Mouse (Mus musculus): ENCODE measurements around the gene Glb1l2.

Gene Glb1l2

GRCm38 (mm10) chr9:26733206-26733891, 72.9 kb downstream of the Glb1l2 start, which contains the start of gene B3gat1:
B3gat1 (plus strand) TSS chr9:26733728.
- DNase-seq (ENCODE audit: low read depth in 2 of 2, low spot score in 2 of 2), result no peak

GRCm38 (mm10) chr9:26728556-26728955, 77.7 kb downstream of the Glb1l2 start:
- DNase-seq (ENCODE audit: low read depth in 2 of 2, low spot score in 2 of 2), result no peak

- DNase-seq (ENCODE audit: low read depth in 2 of 2, low spot score in 2 of 2), result no peak
These were observed 78.8 kb downstream of the Glb1l2 start for GRCm38 (mm10) chr9:26727445-26727844.

- no peak for DNase-seq (ENCODE audit: low read depth in 2 of 2, low spot score in 2 of 2)
These were observed 80.6 kb downstream of the Glb1l2 start for GRCm38 (mm10) chr9:26725709-26726108.

GRCm38 (mm10) chr9:26721771-26722170, 84.5 kb downstream of the Glb1l2 start:
- no peak for DNase-seq (ENCODE audit: low read depth in 2 of 2, low spot score in 2 of 2)

GRCm38 (mm10) chr9:26718388-26718787, 87.9 kb downstream of the Glb1l2 start:
- no peak for DNase-seq (ENCODE audit: low read depth in 2 of 2, low spot score in 2 of 2)

Measured in CD8-positive naive resting alpha-beta T cell, adult 2 months (primary cell).